Mouse (Mus musculus) MEL (cell line): ENCODE data around the gene Guca1a. TPM values are rescaled to one million over a fixed set of nuclear protein-coding genes. Genes with fewer than 3 reads are reported as not detected.
A peak's percentile ranks its signal among the peaks of the same experiment; 100 is the strongest.

Source experiments
- DNase-seq: peaks from one replicate; pipeline ENCODE4 v3.0.0; 2011; ENCODE audit warnings: low read depth, low spot score
- H3K27ac ChIP-seq: 2 replicates; pipeline ENCODE4 v1.5.1; 2012; ENCODE audit warnings: low read depth, mild to moderate bottlenecking, control low read depth, low read length, moderate library complexity; ENCODE audit not compliant: control insufficient read depth
- H3K27me3 ChIP-seq, 2 experiments: fragments of 150-350 bp in 1 of 2; sonication (generic) in 1 of 2; 2 replicates each; pipeline ENCODE4 v1.6.1; 2012; ENCODE audit warnings: low read length in 2 of 2, mild to moderate bottlenecking in 2 of 2, improper control_type of control experiment in 1 of 2, moderate library complexity in 1 of 2; ENCODE audit not compliant: insufficient read depth in 2 of 2, control insufficient read depth in 1 of 2
- H3K36me3 ChIP-seq, 2 experiments: 2 replicates each; pipeline ENCODE4 v1.6.1; 2012 to 2014; ENCODE audit warnings: low read length in 2 of 2, improper control_type of control experiment in 1 of 2, inconsistent platforms in 1 of 2, mild to moderate bottlenecking in 1 of 2; ENCODE audit not compliant: insufficient read depth in 2 of 2, control insufficient read depth in 1 of 2
- H3K4me1 ChIP-seq, 2 experiments: fragments of 150-350 bp in 1 of 2; sonication (generic) in 1 of 2; 2 replicates each; pipeline ENCODE4 v1.6.1; 2012; ENCODE audit warnings: low read length in 2 of 2, improper control_type of control experiment in 1 of 2, mild to moderate bottlenecking in 1 of 2; ENCODE audit not compliant: insufficient read depth in 2 of 2, control insufficient read depth in 1 of 2
- H3K4me3 ChIP-seq, 2 experiments: fragments of 150-350 bp in 1 of 2; sonication (generic) in 1 of 2; 2 replicates each; pipeline ENCODE4 v1.5.1; 2012; ENCODE audit warnings: low read depth in 2 of 2, low read length in 2 of 2, mild to moderate bottlenecking in 2 of 2, moderate library complexity in 2 of 2, control low read depth in 1 of 2, improper control_type of control experiment in 1 of 2; ENCODE audit not compliant: control insufficient read depth in 1 of 2, insufficient read depth in 1 of 2
- H3K79me2 ChIP-seq: 2 replicates; pipeline ENCODE4 v1.6.1; 2012; ENCODE audit warnings: mild to moderate bottlenecking, low read length, moderate library complexity; ENCODE audit not compliant: control insufficient read depth, poor library complexity, insufficient read depth
- H3K9ac ChIP-seq: 2 replicates; pipeline ENCODE4 v1.6.1; 2012; ENCODE audit warnings: low read depth, mild to moderate bottlenecking, control low read depth, low read length, moderate library complexity; ENCODE audit not compliant: control insufficient read depth, poor library complexity, severe bottlenecking
- H3K9me3 ChIP-seq: fragments of 150-350 bp; sonication (generic); replicated peaks from 2 replicates; pipeline ENCODE4 v1.6.1; 2012; ENCODE audit warnings: mild to moderate bottlenecking, low read length, improper control_type of control experiment, moderate library complexity; ENCODE audit not compliant: insufficient read depth
- CHD1 ChIP-seq: IDR thresholded peaks from 2 replicates; pipeline ENCODE4 v1.6.1; 2012; ENCODE audit warnings: low read depth, mild to moderate bottlenecking, inconsistent platforms, low read length, improper control_type of control experiment
- CTCF ChIP-seq, 3 experiments: IDR thresholded peaks in 2 of 3; conservative IDR thresholded peaks in 1 of 3; 2 replicates each; pipeline ENCODE4 v1.5.1; 2011 to 2012; ENCODE audit warnings: low read length in 3 of 3, low read depth in 2 of 3, mild to moderate bottlenecking in 2 of 3, improper control_type of control experiment in 1 of 3, inconsistent platforms in 1 of 3, mixed read lengths in 1 of 3, moderate library complexity in 1 of 3; ENCODE audit not compliant: control insufficient read depth in 1 of 3, insufficient read depth in 1 of 3, poor library complexity in 1 of 3, severe bottlenecking in 1 of 3
- E2F4 ChIP-seq: IDR thresholded peaks from 2 replicates; pipeline ENCODE4 v1.6.1; 2011; ENCODE audit warnings: low read depth, low read length, improper control_type of control experiment, borderline replicate concordance
- ETS1 ChIP-seq: IDR thresholded peaks from 2 replicates; pipeline ENCODE4 v1.6.1; 2012; ENCODE audit warnings: low read depth, mild to moderate bottlenecking, inconsistent platforms, low read length, improper control_type of control experiment, moderate library complexity
- GATA1 ChIP-seq: IDR thresholded peaks from 2 replicates; pipeline ENCODE4 v1.6.1; 2011; ENCODE audit warnings: low read depth, low read length, improper control_type of control experiment
- HCFC1 ChIP-seq: IDR thresholded peaks from 2 replicates; pipeline ENCODE4 v1.6.1; 2012; ENCODE audit warnings: low read depth, mild to moderate bottlenecking, inconsistent platforms, low read length, improper control_type of control experiment, moderate library complexity
- MAX ChIP-seq: IDR thresholded peaks from 2 replicates; pipeline ENCODE4 v1.6.1; 2011; ENCODE audit warnings: low read length, improper control_type of control experiment
- MAZ ChIP-seq: IDR thresholded peaks from 2 replicates; pipeline ENCODE4 v1.6.1; 2012; ENCODE audit warnings: low read depth, mild to moderate bottlenecking, inconsistent platforms, low read length, improper control_type of control experiment
- MEF2A ChIP-seq: IDR thresholded peaks from 2 replicates; pipeline ENCODE4 v1.6.1; 2014; ENCODE audit warnings: low read depth, mild to moderate bottlenecking, inconsistent platforms, low read length, improper control_type of control experiment; ENCODE audit not compliant: poor library complexity, insufficient replicate concordance, severe bottlenecking; ENCODE audit errors: extremely low read depth
- MXI1 ChIP-seq: IDR thresholded peaks from 2 replicates; pipeline ENCODE4 v1.6.1; 2011; ENCODE audit warnings: mild to moderate bottlenecking, low read depth, low read length, improper control_type of control experiment
- MYB ChIP-seq: IDR thresholded peaks from 2 replicates; pipeline ENCODE4 v1.6.1; 2011; ENCODE audit warnings: mild to moderate bottlenecking, low read depth, low read length, improper control_type of control experiment
- MYC ChIP-seq: IDR thresholded peaks from 2 replicates; pipeline ENCODE4 v1.6.1; 2011; ENCODE audit warnings: low read depth, mild to moderate bottlenecking, low read length, improper control_type of control experiment, moderate library complexity
- POLR2A ChIP-seq, 2 experiments: IDR thresholded peaks; 2 replicates each; pipeline ENCODE4 v1.6.1; 2011 to 2012; ENCODE audit warnings: low read length in 2 of 2, mild to moderate bottlenecking in 2 of 2, control low read depth in 1 of 2, improper control_type of control experiment in 1 of 2, low read depth in 1 of 2, moderate library complexity in 1 of 2; ENCODE audit not compliant: control insufficient read depth in 1 of 2, insufficient read depth in 1 of 2, poor library complexity in 1 of 2
- POLR2AphosphoS2 ChIP-seq: IDR thresholded peaks from 2 replicates; pipeline ENCODE4 v1.6.1; 2011; ENCODE audit warnings: low read length, improper control_type of control experiment
- POLR2AphosphoS5 ChIP-seq: IDR thresholded peaks from 2 replicates; pipeline ENCODE4 v1.6.1; 2012; ENCODE audit warnings: low read depth, borderline replicate concordance, mild to moderate bottlenecking, inconsistent platforms, low read length, moderate library complexity, mixed read lengths
- RAD21 ChIP-seq: IDR thresholded peaks from 2 replicates; pipeline ENCODE4 v1.6.1; 2011; ENCODE audit warnings: mild to moderate bottlenecking, low read depth, low read length, improper control_type of control experiment
- SIN3A ChIP-seq: IDR thresholded peaks from 2 replicates; pipeline ENCODE4 v1.6.1; 2012; ENCODE audit warnings: low read length, improper control_type of control experiment, inconsistent platforms
- TCF12 ChIP-seq: IDR thresholded peaks from 2 replicates; pipeline ENCODE4 v1.6.1; 2014; ENCODE audit warnings: low read depth, mild to moderate bottlenecking, inconsistent platforms, low read length, improper control_type of control experiment, moderate library complexity
- UBTF ChIP-seq: IDR thresholded peaks from 2 replicates; pipeline ENCODE4 v1.6.1; 2012; ENCODE audit warnings: low read depth, mild to moderate bottlenecking, inconsistent platforms, low read length, improper control_type of control experiment, moderate library complexity, borderline replicate concordance; ENCODE audit not compliant: insufficient read depth
- USF1 ChIP-seq: IDR thresholded peaks from 2 replicates; pipeline ENCODE4 v1.6.1; 2014; ENCODE audit warnings: low read depth, mild to moderate bottlenecking, inconsistent platforms, low read length, improper control_type of control experiment, moderate library complexity
- USF2 ChIP-seq, 2 experiments: IDR thresholded peaks; 2 replicates each; pipeline ENCODE4 v1.6.1; 2011 to 2012; ENCODE audit warnings: improper control_type of control experiment in 2 of 2, low read length in 2 of 2, borderline replicate concordance in 1 of 2, inconsistent platforms in 1 of 2, low read depth in 1 of 2, mild to moderate bottlenecking in 1 of 2; ENCODE audit not compliant: insufficient read depth in 1 of 2
- ZC3H11A ChIP-seq: IDR thresholded peaks from 2 replicates; pipeline ENCODE4 v1.6.1; 2012; ENCODE audit warnings: low read depth, mild to moderate bottlenecking, inconsistent platforms, low read length, improper control_type of control experiment
- ZKSCAN1 ChIP-seq: IDR thresholded peaks from 2 replicates; pipeline ENCODE4 v1.6.1; 2012; ENCODE audit warnings: low read depth, mild to moderate bottlenecking, inconsistent platforms, low read length, improper control_type of control experiment, moderate library complexity
- ZNF384 ChIP-seq: IDR thresholded peaks from 2 replicates; pipeline ENCODE4 v1.6.1; 2012; ENCODE audit warnings: low read depth, mild to moderate bottlenecking, inconsistent platforms, low read length, improper control_type of control experiment
- polyA plus RNA-seq, 2 experiments: library from polyadenylated mRNA; stranded (reverse) in 1 of 2; unstranded in 1 of 2; fragments of >175 nt in 1 of 2; fragments of >200 nt in 1 of 2; gene quantifications; 2 replicates each; pipeline versions ENCODE4 v1.2.1 to v1.2.4; 2012; ENCODE audit warnings: low replicate concordance in 2 of 2, low read depth in 1 of 2; ENCODE audit not compliant: insufficient read length in 2 of 2, insufficient read depth in 1 of 2, missing spikeins in 1 of 2
- total RNA-seq: library from RNA; depleted of rRNA; stranded (reverse); fragments of 300-350 nt; gene quantifications from 2 replicates; pipeline ENCODE4 v1.2.3, GENCODE M21; 2012

The Guca1a gene
- total and polyA plus RNA-seq, 3 experiments: 1.5 to 3.2 TPM; not detected in 1

GRCm38 (mm10) chr17:47378133-47378532 lies 22.3 kb downstream of the Guca1a start:
- Histone ChIP-seq H3K79me2 (no peaks in the 10 kb centered on the region), H3K9me3 (no peaks in the 10 kb centered on the region), H3K4me3 (no peak overlapping the region), H3K4me1 (no peaks in the 10 kb centered on the region), H3K9ac (no peak overlapping the region), H3K36me3 (peaks cover 0 to 8% of the 10 kb centered on the region in 2 experiments; a peak in 1 of 4 replicates), H3K27ac (no peak overlapping the region), H3K27me3 (no peaks in the 10 kb centered on the region)
- DNase-seq: no peak
- TF ChIP-seq ZC3H11A (no peak), POLR2A (IDR thresholded peaks at IDR 0.05; ENCODE audit: control insufficient read depth in 1 of 2, insufficient read depth in 1 of 2, low read depth in 1 of 2, low read length in 2 of 2, poor library complexity in 1 of 2) (no peak), POLR2AphosphoS5 (no peak), CHD1 (no peak), CTCF (IDR thresholded peaks at IDR 0.05 in 2 of 3, conservative IDR thresholded peaks at IDR 0.05 in 1 of 3; ENCODE audit: control insufficient read depth in 1 of 3, insufficient read depth in 1 of 3, low read depth in 2 of 3, low read length in 3 of 3, poor library complexity in 1 of 3, severe bottlenecking in 1 of 3) (peak; percentile 8 to 53 (median 34); a peak in 4 of 6 replicates)

- no peak overlapping the region for H3K4me3 ChIP-seq
- no peak overlapping the region for H3K27ac ChIP-seq
- DNase-seq: no peak
- peaks cover 2% of the 10 kb centered on the region; the same call in 1 of the 2 replicates for H3K79me2 ChIP-seq
- H3K9ac ChIP-seq: no peak overlapping the region
- H3K36me3 ChIP-seq: peaks cover 0 to 8% of the 10 kb centered on the region in 2 experiments; a peak in 1 of 4 replicates
- TF ChIP-seq SIN3A: no peak
- TF ChIP-seq USF2 (IDR thresholded peaks at IDR 0.05; ENCODE audit: borderline replicate concordance in 1 of 2, insufficient read depth in 1 of 2, low read depth in 1 of 2, low read length in 2 of 2): no peak
- TF ChIP-seq USF1: no peak
- peak in 1 of 2 experiments; percentile 33; a peak in 1 of 4 replicates for TF ChIP-seq POLR2A (IDR thresholded peaks at IDR 0.05; ENCODE audit: control insufficient read depth in 1 of 2, insufficient read depth in 1 of 2, low read depth in 1 of 2, low read length in 2 of 2, poor library complexity in 1 of 2)
- TF ChIP-seq UBTF: no peak
- H3K27me3 ChIP-seq: no peaks in the 10 kb centered on the region
- H3K4me1 ChIP-seq: no peaks in the 10 kb centered on the region
- no peaks in the 10 kb centered on the region for H3K9me3 ChIP-seq
These were observed 23.6 kb downstream of the Guca1a start for GRCm38 (mm10) chr17:47376779-47377280.

- Histone ChIP-seq H3K27me3 (no peaks in the 10 kb centered on the region), H3K36me3 (peaks cover 8 to 10% of the 10 kb centered on the region in 2 experiments; a peak in 3 of 4 replicates)
These were observed 26.4 kb downstream of the Guca1a start for GRCm38 (mm10) chr17:47373991-47374390.

More at GRCm38 (mm10) chr17:47373991-47374390, 26.4 kb downstream of the Guca1a start:
- Histone ChIP-seq H3K27ac (no peak overlapping the region), H3K9me3 (no peaks in the 10 kb centered on the region)
- DNase-seq: no peak
- no peak for TF ChIP-seq RAD21
- TF ChIP-seq MYB: no peak
- no peak for TF ChIP-seq ZC3H11A
- no peak for TF ChIP-seq ZNF384
- TF ChIP-seq MAX: no peak
- no peak for TF ChIP-seq CHD1
- TF ChIP-seq CTCF (IDR thresholded peaks at IDR 0.05 in 2 of 3, conservative IDR thresholded peaks at IDR 0.05 in 1 of 3; ENCODE audit: control insufficient read depth in 1 of 3, insufficient read depth in 1 of 3, low read depth in 2 of 3, low read length in 3 of 3, poor library complexity in 1 of 3, severe bottlenecking in 1 of 3): no peak
- no peak for TF ChIP-seq MEF2A
- TF ChIP-seq MYC: no peak
- no peak for TF ChIP-seq GATA1
- TF ChIP-seq ZKSCAN1: no peak
- TF ChIP-seq UBTF: no peak
- no peak for TF ChIP-seq ETS1
- TF ChIP-seq POLR2AphosphoS2: no peak
- TF ChIP-seq MXI1: no peak
- TF ChIP-seq HCFC1: no peak
- no peak for TF ChIP-seq E2F4
- TF ChIP-seq MAZ: no peak
- TF ChIP-seq TCF12: no peak
- no peak for TF ChIP-seq USF2 (IDR thresholded peaks at IDR 0.05; ENCODE audit: borderline replicate concordance in 1 of 2, insufficient read depth in 1 of 2, low read depth in 1 of 2, low read length in 2 of 2)
- TF ChIP-seq, all 39 proteins: peak for 0
- H3K4me1 ChIP-seq: peaks cover 0 to 13% of the 10 kb centered on the region in 2 experiments; a peak in 1 of 4 replicates
- no peak overlapping the region for H3K4me3 ChIP-seq
- no peak overlapping the region for H3K9ac ChIP-seq
- peaks cover 9% of the 10 kb centered on the region for H3K79me2 ChIP-seq
